Mouse (Mus musculus) mouse embryonic stem cell (cell line): ENCODE measurements around the gene Angel1.

Experiments used
- in situ Hi-C, 2 experiments: fragments of 300-500 bp; cut with MboI; formaldehyde crosslinking; loops; 1 replicate in 1 of 2; 3 replicates in 1 of 2; pipeline ENCODE4 v1.14.3; 2019 to 2020; ENCODE audit warnings: low sequenced_read_pairs in 2 of 2, low pct_unique_long_range_greater_than_20kb in 1 of 2, mixed read lengths in 1 of 2; ENCODE audit not compliant: unreplicated experiment in 1 of 2

Angel1 gene

GRCm38 (mm10) chr12:86715401-86715800 lies 10.9 kb downstream of the Angel1 start:
- in situ Hi-C loops, result no loop called here

- in situ Hi-C loops, result no loop called here
These were observed 12.2 kb downstream of the Angel1 start for GRCm38 (mm10) chr12:86714026-86714425.

- in situ Hi-C loops, result no loop called here
These were observed 20.4 kb downstream of the Angel1 start for GRCm38 (mm10) chr12:86705843-86706242.

GRCm38 (mm10) chr12:86702690-86703089 lies 23.6 kb downstream of the Angel1 start:
- in situ Hi-C loops, result no loop called here

- in situ Hi-C loops, result no loop called here
These were observed 24.8 kb downstream of the Angel1 start for GRCm38 (mm10) chr12:86701491-86701890.

- in situ Hi-C loops, result no loop called here
These were observed 25.3 kb downstream of the Angel1 start for GRCm38 (mm10) chr12:86700927-86701310.

GRCm38 (mm10) chr12:86699965-86700926 lies 26.0 kb downstream of the Angel1 start:
- in situ Hi-C loops, result no loop called here

- in situ Hi-C loops, result no loop called here
These were observed 27.7 kb downstream of the Angel1 start for GRCm38 (mm10) chr12:86698537-86698936.

- in situ Hi-C loops, result no loop called here
These were observed 28.3 kb downstream of the Angel1 start for GRCm38 (mm10) chr12:86697996-86698395.

- in situ Hi-C loops, result no loop called here
These were observed 31.8 kb downstream of the Angel1 start for GRCm38 (mm10) chr12:86694441-86694840.

- in situ Hi-C loops, result no loop called here
These were observed 32.9 kb downstream of the Angel1 start for GRCm38 (mm10) chr12:86693389-86693788.

- in situ Hi-C loops, result no loop called here
These were observed 33.5 kb downstream of the Angel1 start for GRCm38 (mm10) chr12:86692471-86693356.

- in situ Hi-C loops, result no loop called here
These were observed 35.4 kb downstream of the Angel1 start for GRCm38 (mm10) chr12:86690700-86691485.

- in situ Hi-C loops, result no loop called here
These were observed 37.3 kb downstream of the Angel1 start for GRCm38 (mm10) chr12:86688917-86689316.

- in situ Hi-C loops, result no loop called here
These were observed 38.2 kb downstream of the Angel1 start for GRCm38 (mm10) chr12:86687971-86688573.

GRCm38 (mm10) chr12:86687445-86687955 lies 38.8 kb downstream of the Angel1 start:
- in situ Hi-C loops, result no loop called here

- in situ Hi-C loops, result no loop called here
These were observed 39.5 kb downstream of the Angel1 start for GRCm38 (mm10) chr12:86686551-86687330.
